Mouse (Mus musculus): ENCODE measurements around the gene Commd4. TPM values are rescaled to one million over a fixed set of nuclear protein-coding genes. Genes with fewer than 3 reads are reported as not detected.

Commd4 gene
- polyA plus RNA-seq, 1 experiment from 2014 or later = 48.4 TPM

DNA sequence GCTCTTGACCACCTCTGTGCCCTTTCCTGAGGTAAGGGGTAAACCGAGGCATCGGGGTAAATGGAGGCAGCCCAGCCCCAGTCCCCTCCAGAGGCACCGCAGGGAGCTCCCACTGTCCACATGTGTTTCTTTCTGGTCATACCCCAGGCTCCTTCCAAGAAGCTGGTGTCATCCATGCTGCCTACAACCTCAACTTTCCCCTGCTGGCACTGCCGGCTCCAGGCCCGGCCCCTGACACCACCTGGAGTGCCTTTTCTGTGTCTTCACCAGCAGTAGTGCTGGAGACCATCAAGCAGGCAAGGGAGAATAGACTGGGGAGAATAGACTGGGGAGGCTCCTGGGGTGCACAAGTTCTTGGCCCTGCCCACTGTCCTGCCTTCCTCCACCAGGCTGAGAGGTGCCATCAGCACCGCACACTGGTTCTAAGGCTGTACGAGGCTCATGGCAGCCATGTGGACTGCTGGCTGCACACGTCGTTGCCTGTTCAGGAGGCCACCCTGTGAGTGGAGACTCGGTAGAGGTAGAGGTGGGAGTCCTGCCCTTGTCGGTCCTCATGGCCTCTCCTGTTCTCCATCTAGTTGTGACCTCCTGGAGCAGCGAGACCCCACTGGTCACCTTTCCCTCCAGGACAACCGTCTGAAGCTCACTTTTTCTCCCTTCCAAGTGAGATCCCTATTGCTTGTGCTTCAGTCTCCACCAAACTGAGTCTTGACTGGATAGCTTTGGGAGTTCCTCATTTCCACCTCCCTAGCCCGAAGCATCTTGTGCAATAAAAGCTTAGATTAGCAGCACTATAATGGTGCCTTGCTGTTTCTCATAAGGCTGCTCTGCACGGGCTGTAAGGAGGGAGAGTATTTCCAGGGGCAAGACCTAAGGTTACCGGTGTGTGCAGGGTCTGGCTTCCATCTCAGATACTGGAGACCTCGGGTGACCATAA is 16.4 kb downstream of the Commd4 start:
- Histone ChIP-seq H3K4me1 (replicated peaks) (no peaks in the 10 kb centered on the region), H3K4me3 (replicated peaks) (no peak overlapping the region), H3K9me3 (replicated peaks) (no peaks in the 10 kb centered on the region), H3K36me3 (replicated peaks) (peaks cover 52% of the 10 kb centered on the region), H3K9ac (no peak overlapping the region), H3K27ac (replicated peaks) (no peak overlapping the region), H3K4me2 (no peak overlapping the region), H3K27me3 (no peaks in the 10 kb centered on the region)
- WGBS (ENCODE audit: insufficient replicate concordance) = 70% methylated on average over 17 of the region's 17 CpGs
- no peak for ATAC-seq (ENCODE audit: insufficient read depth)

- Histone ChIP-seq H3K9me3 (replicated peaks) (no peaks in the 10 kb centered on the region), H3K9ac (no peak overlapping the region), H3K36me3 (replicated peaks) (peaks cover 70% of the 10 kb centered on the region), H3K27ac (replicated peaks) (no peak overlapping the region), H3K27me3 (no peaks in the 10 kb centered on the region), H3K4me2 (no peak overlapping the region), H3K4me1 (replicated peaks) (no peaks in the 10 kb centered on the region), H3K4me3 (replicated peaks) (no peak overlapping the region)
- ATAC-seq (ENCODE audit: insufficient read depth) = no peak
- WGBS (ENCODE audit: insufficient replicate concordance) = 86% methylated on average over 5 of the region's 5 CpGs
Observed at GRCm38 (mm10) chr9:57139571-57139970, 18.6 kb downstream of the Commd4 start.

DNA sequence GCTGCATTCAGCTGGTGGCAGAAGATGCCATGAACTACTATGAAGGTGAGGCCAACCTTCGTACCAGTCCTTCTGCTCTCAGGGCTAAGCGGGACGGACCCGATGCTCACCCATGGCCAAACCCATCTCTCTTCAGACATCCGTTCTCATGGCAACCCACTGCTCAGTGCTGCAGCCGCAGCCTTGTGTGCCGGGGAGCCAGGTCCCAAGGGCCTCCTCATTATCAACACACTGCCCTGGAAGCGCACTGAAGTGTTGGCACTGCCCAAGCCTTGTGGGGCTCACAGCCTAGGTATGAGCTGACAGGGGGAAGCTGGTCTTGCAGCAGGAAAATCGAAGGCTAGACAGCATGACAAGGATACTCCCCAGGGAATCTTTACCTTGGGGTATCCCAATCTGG is 19.0 kb downstream of the Commd4 start:
- Histone ChIP-seq H3K36me3 (replicated peaks) (peaks cover 72% of the 10 kb centered on the region), H3K4me1 (replicated peaks) (no peaks in the 10 kb centered on the region), H3K27ac (replicated peaks) (no peak overlapping the region), H3K9me3 (replicated peaks) (no peaks in the 10 kb centered on the region), H3K9ac (no peak overlapping the region), H3K4me2 (no peak overlapping the region), H3K27me3 (no peaks in the 10 kb centered on the region), H3K4me3 (replicated peaks) (no peak overlapping the region)
- ATAC-seq (ENCODE audit: insufficient read depth) = no peak
- 84% methylated on average over 9 of the region's 9 CpGs for WGBS (ENCODE audit: insufficient replicate concordance)

DNA sequence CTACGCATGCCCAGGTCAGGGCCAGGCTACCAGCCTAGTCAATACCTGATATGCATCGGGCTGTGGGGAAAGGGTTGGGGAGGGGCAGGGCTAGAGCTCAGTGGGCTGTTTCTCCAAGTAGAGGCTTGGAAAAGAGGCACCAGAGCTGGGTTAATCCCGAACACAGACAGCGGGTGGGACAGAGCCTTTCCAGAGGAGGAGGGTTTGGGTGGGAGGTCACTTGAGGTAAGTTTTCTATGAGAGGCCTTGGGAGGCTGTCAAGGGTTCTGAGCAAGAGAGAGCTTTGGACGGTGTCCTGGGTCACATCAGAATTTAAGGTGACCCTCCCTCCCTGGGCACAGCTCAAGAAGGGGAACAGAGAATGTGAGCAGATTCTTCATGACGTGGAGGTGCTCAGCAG is 19.6 kb downstream of the Commd4 start:
- Histone ChIP-seq H3K9me3 (replicated peaks) (no peaks in the 10 kb centered on the region), H3K4me1 (replicated peaks) (no peaks in the 10 kb centered on the region), H3K27me3 (no peaks in the 10 kb centered on the region), H3K4me2 (no peak overlapping the region), H3K36me3 (replicated peaks) (peaks cover 74% of the 10 kb centered on the region), H3K9ac (no peak overlapping the region), H3K27ac (replicated peaks) (no peak overlapping the region), H3K4me3 (replicated peaks) (no peak overlapping the region)
- WGBS (ENCODE audit: insufficient replicate concordance) = 74% methylated on average over 6 of the region's 6 CpGs
- no peak for ATAC-seq (ENCODE audit: insufficient read depth)

DNA sequence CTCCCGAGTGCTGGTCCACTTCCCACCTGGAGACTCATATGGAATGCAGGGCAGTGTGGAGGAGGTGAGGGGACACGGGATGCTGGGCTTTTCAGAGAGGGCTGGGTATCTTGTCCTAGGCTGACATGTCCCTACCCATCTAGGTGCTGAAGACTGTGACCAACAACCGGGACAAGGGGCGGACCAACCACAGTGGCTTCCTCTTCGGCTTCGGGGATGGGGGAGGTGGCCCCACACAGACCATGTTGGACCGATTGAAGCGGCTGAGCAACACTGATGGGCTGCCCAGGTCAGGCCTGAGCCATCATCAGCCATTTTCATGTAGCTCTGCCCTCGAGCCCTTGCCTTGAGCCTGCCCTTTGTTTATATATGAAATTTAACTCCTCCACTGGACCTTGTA is 20.4 kb downstream of the Commd4 start:
- Histone ChIP-seq H3K4me1 (replicated peaks) (no peaks in the 10 kb centered on the region), H3K27ac (replicated peaks) (no peak overlapping the region), H3K27me3 (no peaks in the 10 kb centered on the region), H3K9me3 (replicated peaks) (no peaks in the 10 kb centered on the region), H3K4me3 (replicated peaks) (no peak overlapping the region), H3K4me2 (no peak overlapping the region), H3K9ac (no peak overlapping the region), H3K36me3 (replicated peaks) (peaks cover 74% of the 10 kb centered on the region)
- WGBS (ENCODE audit: insufficient replicate concordance) = 65% methylated on average over 9 of the region's 9 CpGs
- ATAC-seq (ENCODE audit: insufficient read depth) = no peak

- Histone ChIP-seq H3K9me3 (replicated peaks) (no peaks in the 10 kb centered on the region), H3K4me1 (replicated peaks) (no peaks in the 10 kb centered on the region), H3K36me3 (replicated peaks) (peaks cover 72% of the 10 kb centered on the region), H3K27me3 (no peaks in the 10 kb centered on the region), H3K27ac (replicated peaks) (no peak overlapping the region), H3K4me3 (replicated peaks) (no peak overlapping the region), H3K4me2 (no peak overlapping the region), H3K9ac (no peak overlapping the region)
- ATAC-seq (ENCODE audit: insufficient read depth) = no peak
- 81% methylated on average over 6 of the region's 6 CpGs for WGBS (ENCODE audit: insufficient replicate concordance)
Observed at GRCm38 (mm10) chr9:57137246-57137645, 20.9 kb downstream of the Commd4 start.

DNA sequence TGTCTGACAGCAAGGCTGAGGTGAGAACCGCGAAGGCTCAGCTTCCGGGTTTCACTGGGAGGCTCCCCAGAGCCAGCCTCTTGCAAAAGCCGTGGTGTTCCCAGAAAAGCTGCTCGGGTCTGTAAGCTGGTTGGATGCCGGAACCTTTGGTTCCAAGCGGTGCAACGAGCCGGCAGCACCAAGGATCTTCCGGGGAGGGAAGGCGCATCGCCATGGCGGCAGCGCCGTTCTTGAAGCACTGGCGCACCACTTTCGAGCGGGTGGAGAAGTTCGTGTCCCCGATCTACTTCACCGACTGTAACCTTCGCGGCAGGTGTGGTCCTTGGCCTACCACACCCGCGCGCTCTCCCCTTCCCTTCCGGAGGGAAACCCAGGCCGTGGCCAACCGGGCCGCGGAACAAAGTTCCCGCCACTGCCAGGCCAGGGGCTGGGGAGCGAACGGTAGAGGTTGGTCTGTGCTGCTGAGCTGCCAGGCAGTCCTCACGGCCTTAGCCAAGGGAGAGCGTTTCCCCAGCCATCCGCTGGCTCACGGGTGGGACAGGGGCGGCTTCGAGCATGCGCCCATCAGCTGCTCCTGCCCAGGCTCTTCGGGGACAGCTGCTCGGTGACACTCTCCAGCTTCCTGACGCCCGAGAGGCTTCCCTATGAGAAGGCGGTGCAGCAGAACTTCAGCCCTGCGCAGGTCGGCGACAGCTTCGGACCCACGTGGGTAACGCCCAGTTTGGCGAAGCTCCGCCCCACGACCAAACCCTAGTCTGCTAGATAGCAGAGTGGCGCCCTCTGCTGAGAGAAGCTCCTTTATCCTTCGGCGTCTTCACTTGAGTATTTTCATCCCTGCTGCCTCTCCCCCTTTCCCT is 27.3 kb downstream of the Commd4 start, which contains the start of gene Man2c1:
Man2c1 (plus strand) TSS at position 114 of the 857 bp plus-strand sequence.
- no peaks in the 10 kb centered on the region for H3K9me3 ChIP-seq (replicated peaks)
- peaks cover 43% of the 10 kb centered on the region for H3K36me3 ChIP-seq (replicated peaks)
- no peaks in the 10 kb centered on the region for H3K27me3 ChIP-seq
- ATAC-seq (ENCODE audit: insufficient read depth) = peak; percentile 89
- H3K9ac ChIP-seq = peak within 1 kb of the TSS; percentile 64
- H3K4me1 ChIP-seq (replicated peaks) = peaks cover 24% of the 10 kb centered on the region
- WGBS (ENCODE audit: insufficient replicate concordance) = under 1% methylated on average over 58 of the region's 58 CpGs
- H3K4me2 ChIP-seq = peak within 1 kb of the TSS; percentile 88
- H3K27ac ChIP-seq (replicated peaks) = peak within 1 kb of the TSS; percentile 89
- H3K4me3 ChIP-seq (replicated peaks) = peak within 1 kb of the TSS; percentile 64

GRCm38 (mm10) chr9:57129641-57130040 is 28.5 kb downstream of the Commd4 start:
- Histone ChIP-seq H3K27me3 (no peaks in the 10 kb centered on the region), H3K4me2 (peak overlapping the region; percentile 88), H3K27ac (replicated peaks) (0 out of 2 replicates have a peak overlapping the region, but pooled peaks have one; percentile 21), H3K36me3 (replicated peaks) (peaks cover 44% of the 10 kb centered on the region), H3K4me1 (replicated peaks) (peaks cover 24% of the 10 kb centered on the region), H3K9me3 (replicated peaks) (no peaks in the 10 kb centered on the region), H3K4me3 (replicated peaks) (peak overlapping the region; percentile 64), H3K9ac (peak overlapping the region; percentile 64; the same call in 1 of the 2 replicates)
- no peak for ATAC-seq (ENCODE audit: insufficient read depth)

DNA sequence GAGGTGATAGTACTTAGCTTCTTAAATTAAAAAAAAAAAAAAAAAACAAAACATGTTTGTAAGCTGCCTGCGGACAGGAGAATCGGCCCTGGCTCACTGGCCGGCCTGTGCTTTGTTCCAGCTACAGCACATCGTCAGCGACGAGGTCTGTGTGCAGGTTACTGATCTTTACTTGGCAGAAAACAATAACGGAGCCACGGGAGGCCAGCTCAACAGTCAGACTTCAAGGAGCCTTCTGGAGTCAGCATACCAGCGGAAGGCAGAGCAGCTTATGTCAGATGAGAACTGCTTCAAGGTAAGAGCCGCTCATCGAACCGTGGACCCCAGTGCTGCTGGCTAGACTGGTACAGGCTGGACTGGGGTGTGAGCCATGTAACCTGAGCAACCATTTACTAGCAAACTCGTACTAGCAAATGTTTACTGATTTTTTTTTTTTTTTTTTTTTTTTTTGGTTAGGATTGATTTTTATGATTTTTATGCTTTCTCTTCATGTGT is 40.8 kb downstream of the Commd4 start:
- no peaks in the 10 kb centered on the region for H3K4me1 ChIP-seq (replicated peaks)
- H3K9ac ChIP-seq = no peak overlapping the region
- no peaks in the 10 kb centered on the region for H3K9me3 ChIP-seq (replicated peaks)
- no peak overlapping the region for H3K4me2 ChIP-seq
- H3K27me3 ChIP-seq = no peaks in the 10 kb centered on the region
- ATAC-seq (ENCODE audit: insufficient read depth) = no peak
- 84% methylated on average over 13 of the region's 13 CpGs for WGBS (ENCODE audit: insufficient replicate concordance)
- no peak overlapping the region for H3K27ac ChIP-seq (replicated peaks)
- no peak overlapping the region for H3K4me3 ChIP-seq (replicated peaks)
- H3K36me3 ChIP-seq (replicated peaks) = peaks cover 89% of the 10 kb centered on the region
